Mouse (Mus musculus) lung, postnatal 25 days (tissue): ENCODE results near the gene Vmn1r203.
"Not testable (repeated sequence)": the region's sequence is repeated elsewhere in the genome, so short reads cannot be mapped to it uniquely, and the experiment has no call there.

Source experiments
- DNase-seq: peaks from one replicate; pipeline ENCODE4 v3.0.0; 2022; ENCODE audit warnings: low spot score

Gene Vmn1r203

GRCm38 (mm10) chr13:22517814-22518213, at the start of gene Vmn1r203:
TSS of gene Vmn1r203 (plus strand) at chr13:22518114.
- DNase-seq, result no peak

- DNase-seq, result no peak
These were observed 46.3 kb upstream of the Vmn1r203 start, which contains the start of gene Vmn1r201 for GRCm38 (mm10) chr13:22471623-22472022. TSS of gene Vmn1r201 (plus strand) at chr13:22471923.

- no peak for DNase-seq
These were observed 15.5 kb upstream of the Vmn1r203 start for GRCm38 (mm10) chr13:22502431-22502830.

GRCm38 (mm10) chr13:22505281-22505680, 12.6 kb upstream of the Vmn1r203 start, which contains the start of gene Vmn1r202:
TSS of gene Vmn1r202 (minus strand) at chr13:22505381.
- no peak for DNase-seq

GRCm38 (mm10) chr13:22552898-22553297, 35.0 kb downstream of the Vmn1r203 start, which contains the start of gene Vmn1r204:
TSS of gene Vmn1r204 (plus strand) at chr13:22553198.
- DNase-seq, result not testable (repeated sequence)

GRCm38 (mm10) chr13:22574911-22575310, 57.0 kb downstream of the Vmn1r203 start:
- not testable (repeated sequence) for DNase-seq
